Mouse (Mus musculus) forebrain, embryonic 13.5 days (tissue): ENCODE measurements at regions not wholly inside any gene's neighbourhood (a gene's known extent, or its start where the extent isn't known, plus 50 kb on each side); places are given as distances from the start of the nearest gene placed in this dataset.
A peak's percentile ranks its signal among the peaks of the same experiment; 100 is the strongest.

Experiments used
- ATAC-seq: fragments of 200-750 bp; cut with Nextera tagmentation; 2 replicates; pipeline ENCODE4 v1.8.0; 2017
- H3K27ac ChIP-seq: fragments of 300-500 bp; sonication (generic); 2 replicates; pipeline ENCODE4 v1.5.1; 2015; ENCODE audit warnings: inconsistent platforms, mild to moderate bottlenecking, moderate library complexity
- H3K27me3 ChIP-seq: fragments of 300-500 bp; sonication (generic); 2 replicates; pipeline ENCODE4 v1.6.1; 2015; ENCODE audit warnings: mild to moderate bottlenecking, inconsistent platforms
- H3K36me3 ChIP-seq: fragments of 300-500 bp; sonication (generic); 2 replicates; pipeline ENCODE4 v1.6.1; 2015; ENCODE audit warnings: mild to moderate bottlenecking, inconsistent platforms; ENCODE audit not compliant: poor library complexity, severe bottlenecking
- H3K4me1 ChIP-seq: fragments of 300-500 bp; sonication (generic); 2 replicates; pipeline ENCODE4 v1.6.1; 2015; ENCODE audit warnings: inconsistent platforms
- H3K4me2 ChIP-seq: fragments of 300-500 bp; sonication (generic); 2 replicates; pipeline ENCODE4 v1.6.1; 2015; ENCODE audit warnings: inconsistent platforms, mild to moderate bottlenecking, moderate library complexity
- H3K4me3 ChIP-seq: fragments of 300-500 bp; sonication (generic); 2 replicates; pipeline ENCODE4 v1.5.1; 2015; ENCODE audit warnings: mild to moderate bottlenecking, inconsistent platforms
- H3K9ac ChIP-seq: fragments of 300-500 bp; sonication (generic); 2 replicates; pipeline ENCODE4 v1.6.1; 2015; ENCODE audit warnings: mild to moderate bottlenecking, inconsistent platforms
- H3K9me3 ChIP-seq: fragments of 300-500 bp; sonication (generic); replicated peaks from 2 replicates; pipeline ENCODE4 v1.6.1; 2016; ENCODE audit warnings: inconsistent platforms
- WGBS: fragments of 180-500 bp; shearing (Covaris S2); methylation state at CpG from one replicate; pipeline ENCODE4 v1.1.7; 2015; 5-methylcytosine and 5-hydroxymethylcytosine counted together

- Histone ChIP-seq H3K9ac (no peak overlapping the region), H3K27ac (no peak overlapping the region), H3K4me3 (no peak overlapping the region), H3K27me3 (no peaks in the 10 kb centered on the region), H3K9me3 (no peaks in the 10 kb centered on the region), H3K36me3 (no peaks in the 10 kb centered on the region), H3K4me1 (peaks cover 3% of the 10 kb centered on the region; the same call in 1 of the 2 replicates), H3K4me2 (no peak overlapping the region)
- ATAC-seq = no peak
- 88% methylated on average over 2 of the region's 2 CpGs for WGBS
Measured at GRCm38 (mm10) chr14:23237376-23237775, 776.9 kb downstream of the Kcnma1 start.

GRCm38 (mm10) chr14:23198676-23199075 lies 815.6 kb downstream of the Kcnma1 start:
- Histone ChIP-seq H3K36me3 (no peaks in the 10 kb centered on the region), H3K27me3 (no peaks in the 10 kb centered on the region), H3K9me3 (no peaks in the 10 kb centered on the region), H3K4me1 (peaks cover 27% of the 10 kb centered on the region), H3K4me2 (no peak overlapping the region), H3K27ac (no peak overlapping the region), H3K9ac (no peak overlapping the region), H3K4me3 (no peak overlapping the region)
- WGBS = 44% methylated on average over 3 of the region's 3 CpGs
- ATAC-seq = no peak

GRCm38 (mm10) chr14:23194569-23195529 lies 819.4 kb downstream of the Kcnma1 start:
- H3K9ac ChIP-seq = no peak overlapping the region
- ATAC-seq = peak; percentile 66
- no peak overlapping the region for H3K4me3 ChIP-seq
- H3K4me1 ChIP-seq = peaks cover 29% of the 10 kb centered on the region
- H3K36me3 ChIP-seq = no peaks in the 10 kb centered on the region
- H3K27ac ChIP-seq = no peak overlapping the region
- H3K9me3 ChIP-seq = no peaks in the 10 kb centered on the region
- no peaks in the 10 kb centered on the region for H3K27me3 ChIP-seq
- no peak overlapping the region for H3K4me2 ChIP-seq
- WGBS = 29% methylated on average over 7 of the region's 7 CpGs

GRCm38 (mm10) chr14:23192566-23192965 lies 821.7 kb downstream of the Kcnma1 start:
- H3K36me3 ChIP-seq = no peaks in the 10 kb centered on the region
- 73% methylated on average over 3 of the region's 3 CpGs for WGBS
- no peaks in the 10 kb centered on the region for H3K27me3 ChIP-seq
- no peak for ATAC-seq
- no peaks in the 10 kb centered on the region for H3K9me3 ChIP-seq
- H3K4me2 ChIP-seq = no peak overlapping the region
- no peak overlapping the region for H3K27ac ChIP-seq
- H3K9ac ChIP-seq = no peak overlapping the region
- peaks cover 24% of the 10 kb centered on the region for H3K4me1 ChIP-seq
- H3K4me3 ChIP-seq = no peak overlapping the region

- Histone ChIP-seq H3K27ac (no peak overlapping the region), H3K9ac (no peak overlapping the region), H3K4me3 (no peak overlapping the region), H3K4me2 (no peak overlapping the region), H3K36me3 (no peaks in the 10 kb centered on the region), H3K9me3 (no peaks in the 10 kb centered on the region), H3K4me1 (no peaks in the 10 kb centered on the region; the same call in 1 of the 2 replicates), H3K27me3 (no peaks in the 10 kb centered on the region)
- peak; percentile 27; the same call in 1 of the 2 replicates for ATAC-seq
- 25% methylated on average over 6 of the region's 6 CpGs for WGBS
Measured at GRCm38 (mm10) chr14:23185359-23185758, 828.9 kb downstream of the Kcnma1 start.

- 88% methylated on average over 14 of the region's 14 CpGs for WGBS
- Histone ChIP-seq H3K9ac (no peak overlapping the region), H3K4me3 (no peak overlapping the region), H3K4me2 (no peak overlapping the region), H3K27me3 (no peaks in the 10 kb centered on the region), H3K36me3 (no peaks in the 10 kb centered on the region), H3K9me3 (no peaks in the 10 kb centered on the region), H3K27ac (no peak overlapping the region), H3K4me1 (no peaks in the 10 kb centered on the region)
- no peak for ATAC-seq
Measured at GRCm38 (mm10) chr14:23169346-23169745, 844.9 kb downstream of the Kcnma1 start.

GRCm38 (mm10) chr14:23160567-23160966 lies 853.7 kb downstream of the Kcnma1 start:
- Histone ChIP-seq H3K27ac (no peak overlapping the region), H3K4me3 (no peak overlapping the region), H3K9me3 (no peaks in the 10 kb centered on the region), H3K36me3 (no peaks in the 10 kb centered on the region), H3K4me2 (no peak overlapping the region), H3K9ac (no peak overlapping the region), H3K4me1 (no peaks in the 10 kb centered on the region), H3K27me3 (no peaks in the 10 kb centered on the region)
- 59% methylated on average over 1 of the region's 1 CpGs for WGBS
- ATAC-seq = no peak

GRCm38 (mm10) chr14:23150431-23150830 lies 863.9 kb downstream of the Kcnma1 start:
- Histone ChIP-seq H3K9ac (no peak overlapping the region), H3K27ac (no peak overlapping the region), H3K4me3 (no peak overlapping the region), H3K27me3 (no peaks in the 10 kb centered on the region), H3K36me3 (no peaks in the 10 kb centered on the region), H3K4me1 (no peaks in the 10 kb centered on the region), H3K9me3 (no peaks in the 10 kb centered on the region), H3K4me2 (no peak overlapping the region)
- no peak for ATAC-seq

GRCm38 (mm10) chr14:23146981-23147380 lies 867.3 kb downstream of the Kcnma1 start:
- ATAC-seq = no peak
- H3K36me3 ChIP-seq = no peaks in the 10 kb centered on the region
- WGBS = 83% methylated on average over 1 of the region's 1 CpGs
- H3K4me1 ChIP-seq = no peaks in the 10 kb centered on the region
- H3K4me2 ChIP-seq = no peak overlapping the region
- H3K9me3 ChIP-seq = no peaks in the 10 kb centered on the region
- H3K9ac ChIP-seq = no peak overlapping the region
- no peaks in the 10 kb centered on the region for H3K27me3 ChIP-seq
- no peak overlapping the region for H3K4me3 ChIP-seq
- H3K27ac ChIP-seq = no peak overlapping the region

GRCm38 (mm10) chr14:23140385-23140784 lies 873.9 kb downstream of the Kcnma1 start:
- Histone ChIP-seq H3K27me3 (no peaks in the 10 kb centered on the region), H3K9me3 (no peaks in the 10 kb centered on the region), H3K4me2 (no peak overlapping the region), H3K27ac (no peak overlapping the region), H3K4me3 (no peak overlapping the region), H3K4me1 (no peaks in the 10 kb centered on the region), H3K36me3 (no peaks in the 10 kb centered on the region), H3K9ac (no peak overlapping the region)
- 97% methylated on average over 1 of the region's 1 CpGs for WGBS
- ATAC-seq = no peak

GRCm38 (mm10) chr14:23134723-23135122 lies 879.6 kb downstream of the Kcnma1 start:
- Histone ChIP-seq H3K9me3 (no peaks in the 10 kb centered on the region), H3K27ac (no peak overlapping the region), H3K4me2 (no peak overlapping the region), H3K9ac (no peak overlapping the region), H3K4me1 (no peaks in the 10 kb centered on the region), H3K4me3 (no peak overlapping the region), H3K27me3 (no peaks in the 10 kb centered on the region), H3K36me3 (no peaks in the 10 kb centered on the region)
- 88% methylated on average over 2 of the region's 2 CpGs for WGBS
- ATAC-seq = no peak

GRCm38 (mm10) chr14:23131736-23132519 lies 882.4 kb downstream of the Kcnma1 start:
- Histone ChIP-seq H3K27me3 (no peaks in the 10 kb centered on the region), H3K4me1 (no peaks in the 10 kb centered on the region), H3K36me3 (no peaks in the 10 kb centered on the region), H3K27ac (no peak overlapping the region), H3K9ac (no peak overlapping the region), H3K4me2 (no peak overlapping the region), H3K9me3 (no peaks in the 10 kb centered on the region), H3K4me3 (no peak overlapping the region)
- no peak for ATAC-seq
- 83% methylated on average over 7 of the region's 7 CpGs for WGBS
